Mouse (Mus musculus) kidney, adult 9 months (tissue): ENCODE results near the gene Zmiz1.

Experiments
- DNase-seq: peaks from one replicate; pipeline ENCODE4 v3.0.0; 2022

The Zmiz1 gene

GRCm38 (mm10) chr14:25493301-25494241 is 34.6 kb downstream of the Zmiz1 start:
- DNase-seq, result peak; percentile 94

- no peak for DNase-seq
Observed at GRCm38 (mm10) chr14:25494778-25495177, 35.8 kb downstream of the Zmiz1 start.

- peak; percentile 95 for DNase-seq
Observed at GRCm38 (mm10) chr14:25496116-25496515, 37.1 kb downstream of the Zmiz1 start.

GRCm38 (mm10) chr14:25496989-25497388 is 38.0 kb downstream of the Zmiz1 start:
- peak; percentile 57 for DNase-seq

GRCm38 (mm10) chr14:25497596-25497995 is 38.6 kb downstream of the Zmiz1 start:
- no peak for DNase-seq

- DNase-seq, result no peak
Observed at GRCm38 (mm10) chr14:25498367-25498766, 39.4 kb downstream of the Zmiz1 start.

- DNase-seq, result no peak
Observed at GRCm38 (mm10) chr14:25499526-25499925, 40.5 kb downstream of the Zmiz1 start.

- no peak for DNase-seq
Observed at GRCm38 (mm10) chr14:25500511-25501120, 41.6 kb downstream of the Zmiz1 start.

GRCm38 (mm10) chr14:25501481-25501880 is 42.5 kb downstream of the Zmiz1 start:
- DNase-seq, result no peak

GRCm38 (mm10) chr14:25502355-25502754 is 43.4 kb downstream of the Zmiz1 start:
- no peak for DNase-seq

GRCm38 (mm10) chr14:25504241-25504640 is 45.3 kb downstream of the Zmiz1 start:
- no peak for DNase-seq

- peak; percentile 62 for DNase-seq
Observed at GRCm38 (mm10) chr14:25505201-25505671, 46.3 kb downstream of the Zmiz1 start.

- DNase-seq, result no peak
Observed at GRCm38 (mm10) chr14:25508111-25508756, 49.2 kb downstream of the Zmiz1 start.

- peak; percentile 85 for DNase-seq
Observed at GRCm38 (mm10) chr14:25508757-25509139, 49.8 kb downstream of the Zmiz1 start.

GRCm38 (mm10) chr14:25509450-25510129 is 50.6 kb downstream of the Zmiz1 start:
- no peak for DNase-seq

GRCm38 (mm10) chr14:25510362-25510761 is 51.4 kb downstream of the Zmiz1 start:
- no peak for DNase-seq

GRCm38 (mm10) chr14:25510987-25511386 is 52.0 kb downstream of the Zmiz1 start:
- no peak for DNase-seq

- no peak for DNase-seq
Observed at GRCm38 (mm10) chr14:25511564-25511963, 52.6 kb downstream of the Zmiz1 start.

- no peak for DNase-seq
Observed at GRCm38 (mm10) chr14:25511967-25512366, 53.0 kb downstream of the Zmiz1 start.

GRCm38 (mm10) chr14:25512803-25513202 is 53.8 kb downstream of the Zmiz1 start:
- no peak for DNase-seq

- no peak for DNase-seq
Observed at GRCm38 (mm10) chr14:25513496-25513895, 54.5 kb downstream of the Zmiz1 start.

GRCm38 (mm10) chr14:25514943-25515512 is 56.0 kb downstream of the Zmiz1 start:
- no peak for DNase-seq

- DNase-seq, result peak; percentile 84
Observed at GRCm38 (mm10) chr14:25515924-25516323, 56.9 kb downstream of the Zmiz1 start.
